Mouse (Mus musculus): ENCODE measurements around the gene Cxadr. TPM values are rescaled to one million over a fixed set of nuclear protein-coding genes. Genes with fewer than 3 reads are reported as not detected.
A peak's percentile ranks its signal among the peaks of the same experiment; 100 is the strongest.

Gene Cxadr
- 112 and 118 TPM in 2 replicates for polyA plus RNA-seq (2016; fragmentation: Nextera tagmentation; extraction: Ambion mirVana)

GRCm38 (mm10) chr16:78301183-78301830 is at the start of gene Cxadr:
TSS of gene Cxadr (plus strand) at chr16:78301489.
- peak; percentile 96 for ATAC-seq (ENCODE audit: low FRiP score)
- H3K9ac ChIP-seq, result peak within 1 kb of the TSS; percentile 89
- peak within 1 kb of the TSS; percentile 69 for H3K4me2 ChIP-seq (replicated peaks)
- peaks cover 26% of the 10 kb centered on the region for H3K4me1 ChIP-seq
- under 1% methylated on average over 34 of the region's 34 CpGs for WGBS
- H3K27ac ChIP-seq, result peak within 1 kb of the TSS; percentile 94
- no peaks in the 10 kb centered on the region; the same call in 1 of the 2 replicates for H3K27me3 ChIP-seq
- no peaks in the 10 kb centered on the region; the same call in 1 of the 2 replicates for H3K9me3 ChIP-seq (replicated peaks)
- H3K4me3 ChIP-seq, result peak within 1 kb of the TSS; percentile 87
- peaks cover 3% of the 10 kb centered on the region; the same call in 1 of the 2 replicates for H3K36me3 ChIP-seq

DNA sequence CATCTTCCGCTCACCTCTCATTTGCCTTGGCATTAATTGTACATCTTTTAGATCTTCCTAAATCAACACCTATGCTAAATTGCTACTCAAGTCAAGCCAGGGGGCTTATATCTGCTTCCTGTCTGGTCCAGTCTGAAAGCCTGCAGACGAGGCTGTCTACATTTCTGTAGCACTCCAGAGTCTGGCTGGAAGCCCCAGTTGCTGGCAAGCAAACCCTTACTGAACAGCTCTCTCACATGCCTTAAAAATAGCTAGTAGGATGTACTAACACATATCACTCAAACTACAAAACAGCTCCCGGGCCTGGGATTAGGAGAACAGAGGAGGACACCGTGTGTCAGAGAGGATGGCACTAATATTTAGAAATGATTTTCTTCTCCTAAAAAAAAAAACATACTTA is 42.3 kb upstream of the Cxadr start:
- no peaks in the 10 kb centered on the region for H3K27me3 ChIP-seq
- no peak overlapping the region for H3K4me3 ChIP-seq
- no peak overlapping the region for H3K4me2 ChIP-seq (replicated peaks)
- no peaks in the 10 kb centered on the region for H3K4me1 ChIP-seq
- no peaks in the 10 kb centered on the region for H3K36me3 ChIP-seq
- no peaks in the 10 kb centered on the region for H3K9me3 ChIP-seq (replicated peaks)
- 82% methylated on average over 4 of the region's 4 CpGs for WGBS
- no peak overlapping the region for H3K9ac ChIP-seq
- ATAC-seq (ENCODE audit: low FRiP score), result no peak
- H3K27ac ChIP-seq, result no peak overlapping the region

DNA sequence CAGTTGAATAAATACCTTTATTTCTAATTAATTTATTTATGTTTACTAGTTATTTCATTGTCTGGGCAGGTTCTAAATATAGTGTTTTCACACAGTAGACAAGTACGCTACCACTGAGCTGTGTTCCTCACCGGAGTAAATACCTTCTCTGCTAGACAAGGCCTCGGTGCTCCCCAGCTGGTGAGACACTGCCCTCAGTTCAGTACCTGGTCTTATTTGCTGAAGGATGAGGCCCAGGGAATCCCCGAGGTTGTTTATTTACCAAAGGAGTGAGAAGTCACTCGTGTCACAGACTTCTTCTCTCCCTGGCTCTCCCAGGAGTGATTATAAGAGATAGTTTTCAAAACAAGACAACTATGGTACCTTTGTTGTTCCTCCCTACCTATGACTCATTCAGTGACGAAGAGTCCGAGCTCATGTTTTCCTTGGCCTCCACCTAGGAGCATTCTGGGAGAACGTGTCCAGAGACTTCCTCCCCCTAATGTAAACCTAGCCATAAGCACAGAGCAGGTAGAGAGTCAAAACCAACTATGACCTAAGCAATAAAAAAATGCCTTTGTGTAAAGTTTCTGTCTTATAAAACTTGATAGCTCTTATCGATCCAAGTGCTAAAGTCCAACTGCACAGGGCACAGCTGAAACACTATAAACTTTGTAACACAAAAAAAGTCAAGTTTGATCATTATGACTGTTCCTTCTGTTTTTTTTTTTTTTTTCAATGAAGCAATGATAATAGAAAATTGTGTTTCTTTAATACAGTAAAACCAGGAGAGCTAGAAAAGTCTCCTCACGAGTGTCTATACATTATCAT is 41.0 kb upstream of the Cxadr start:
- H3K36me3 ChIP-seq, result no peaks in the 10 kb centered on the region
- no peaks in the 10 kb centered on the region for H3K27me3 ChIP-seq
- no peak for ATAC-seq (ENCODE audit: low FRiP score)
- H3K9ac ChIP-seq, result no peak overlapping the region
- no peak overlapping the region for H3K27ac ChIP-seq
- no peak overlapping the region for H3K4me2 ChIP-seq (replicated peaks)
- 76% methylated on average over 10 of the region's 10 CpGs for WGBS
- no peak overlapping the region for H3K4me3 ChIP-seq
- peaks cover 8% of the 10 kb centered on the region for H3K4me1 ChIP-seq
- no peaks in the 10 kb centered on the region for H3K9me3 ChIP-seq (replicated peaks)

- no peak overlapping the region for H3K27ac ChIP-seq
- no peaks in the 10 kb centered on the region for H3K27me3 ChIP-seq
- no peak overlapping the region for H3K4me3 ChIP-seq
- H3K9me3 ChIP-seq (replicated peaks), result no peaks in the 10 kb centered on the region
- ATAC-seq (ENCODE audit: low FRiP score), result no peak
- H3K4me2 ChIP-seq (replicated peaks), result no peak overlapping the region
- H3K36me3 ChIP-seq, result no peaks in the 10 kb centered on the region
- 68% methylated on average over 3 of the region's 3 CpGs for WGBS
- no peak overlapping the region for H3K9ac ChIP-seq
- peaks cover 13% of the 10 kb centered on the region for H3K4me1 ChIP-seq
These were observed 39.8 kb upstream of the Cxadr start for GRCm38 (mm10) chr16:78261520-78261919.

- ATAC-seq (ENCODE audit: low FRiP score), result peak; percentile 48; the same call in 1 of the 2 replicates
These were observed 36.7 kb upstream of the Cxadr start for GRCm38 (mm10) chr16:78264442-78265150.

DNA sequence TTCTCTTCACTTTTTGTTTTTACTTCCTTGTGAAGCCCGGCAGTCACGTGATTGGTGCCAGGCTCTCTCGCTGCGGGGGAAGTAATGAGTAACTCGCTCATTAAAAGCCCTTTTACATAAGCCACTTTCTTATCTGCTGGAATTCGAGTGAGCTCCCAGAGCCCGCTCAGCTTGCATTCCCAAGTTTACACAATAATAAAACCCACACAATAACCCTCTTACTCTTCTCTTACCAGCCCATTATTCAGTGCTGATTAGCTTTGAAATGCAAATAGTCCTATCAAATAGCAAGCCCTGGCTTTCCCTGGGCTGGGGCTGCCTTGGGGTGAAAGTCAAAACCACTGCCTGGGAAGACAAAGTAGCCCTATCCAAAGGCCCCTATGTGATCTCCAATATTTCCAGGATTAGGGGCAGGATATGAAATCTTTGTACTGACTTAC is 36.1 kb upstream of the Cxadr start:
- 0% methylated on average over 7 of the region's 7 CpGs for WGBS
- Histone ChIP-seq H3K4me1 (peaks cover 13% of the 10 kb centered on the region), H3K9me3 (replicated peaks) (no peaks in the 10 kb centered on the region), H3K4me3 (peak overlapping the region; percentile 38), H3K27ac (peak overlapping the region; percentile 57), H3K4me2 (replicated peaks) (peak overlapping the region; percentile 62), H3K27me3 (no peaks in the 10 kb centered on the region), H3K36me3 (no peaks in the 10 kb centered on the region), H3K9ac (no peak overlapping the region)
- ATAC-seq (ENCODE audit: low FRiP score), result peak; percentile 69

More at GRCm38 (mm10) chr16:78264442-78265150, 36.7 kb upstream of the Cxadr start:
- H3K27me3 ChIP-seq, result no peaks in the 10 kb centered on the region
- peaks cover 13% of the 10 kb centered on the region for H3K4me1 ChIP-seq
- H3K4me3 ChIP-seq, result peak overlapping the region; percentile 38
- H3K4me2 ChIP-seq (replicated peaks), result peak overlapping the region; percentile 62
- H3K9ac ChIP-seq, result peak overlapping the region; percentile 38; the same call in 1 of the 2 replicates
- WGBS, result 13% methylated on average over 16 of the region's 16 CpGs
- H3K27ac ChIP-seq, result peak overlapping the region; percentile 57
- H3K9me3 ChIP-seq (replicated peaks), result no peaks in the 10 kb centered on the region
- H3K36me3 ChIP-seq, result no peaks in the 10 kb centered on the region

DNA sequence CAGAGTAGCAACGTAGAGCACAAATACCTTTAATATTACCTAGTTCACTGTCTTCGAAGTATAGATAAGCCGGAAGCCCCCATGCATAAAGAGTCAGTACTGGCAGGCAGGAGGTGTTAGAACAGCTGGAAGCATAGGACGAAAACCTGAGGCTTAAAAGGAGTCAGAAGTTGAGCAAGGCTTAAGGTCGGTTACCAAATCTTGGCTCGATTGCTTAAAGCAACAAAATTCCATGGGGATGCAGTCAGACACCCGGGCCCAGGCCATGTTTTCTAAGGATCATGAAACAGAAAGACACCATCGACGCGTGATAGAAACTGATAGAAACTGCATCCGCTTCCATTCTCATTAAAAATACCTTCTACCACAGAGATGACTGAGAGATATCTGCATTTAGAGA is 35.5 kb upstream of the Cxadr start:
- ATAC-seq (ENCODE audit: low FRiP score), result no peak
- Histone ChIP-seq H3K27ac (no peak overlapping the region), H3K4me2 (replicated peaks) (no peak overlapping the region), H3K36me3 (no peaks in the 10 kb centered on the region), H3K9me3 (replicated peaks) (no peaks in the 10 kb centered on the region), H3K9ac (no peak overlapping the region), H3K4me3 (no peak overlapping the region), H3K4me1 (peaks cover 13% of the 10 kb centered on the region), H3K27me3 (no peaks in the 10 kb centered on the region)
- 40% methylated on average over 11 of the region's 11 CpGs for WGBS

DNA sequence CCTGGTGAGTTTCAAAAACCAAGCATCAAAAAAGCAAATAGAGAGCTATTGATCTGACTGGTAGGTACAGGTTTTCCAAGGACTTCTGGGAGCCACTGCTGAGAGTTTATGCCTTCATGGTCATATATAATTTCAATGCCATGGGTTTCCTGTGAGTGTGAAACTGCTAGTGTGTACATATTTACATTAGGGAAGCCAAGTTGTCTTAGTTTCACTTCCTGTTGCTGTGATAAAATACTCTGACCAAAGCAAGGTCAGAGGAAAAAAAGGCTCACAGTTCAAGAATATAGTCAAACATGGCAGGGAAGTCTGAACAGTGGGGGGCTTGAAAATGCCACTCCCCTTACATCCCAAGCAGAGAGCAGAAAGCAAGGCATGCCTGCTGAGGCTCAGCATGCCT is 33.8 kb upstream of the Cxadr start:
- Histone ChIP-seq H3K4me2 (replicated peaks) (no peak overlapping the region), H3K4me3 (no peak overlapping the region), H3K27me3 (no peaks in the 10 kb centered on the region), H3K27ac (no peak overlapping the region), H3K36me3 (no peaks in the 10 kb centered on the region), H3K9ac (no peak overlapping the region), H3K9me3 (replicated peaks) (no peaks in the 10 kb centered on the region), H3K4me1 (peaks cover 13% of the 10 kb centered on the region)
- no peak for ATAC-seq (ENCODE audit: low FRiP score)

DNA sequence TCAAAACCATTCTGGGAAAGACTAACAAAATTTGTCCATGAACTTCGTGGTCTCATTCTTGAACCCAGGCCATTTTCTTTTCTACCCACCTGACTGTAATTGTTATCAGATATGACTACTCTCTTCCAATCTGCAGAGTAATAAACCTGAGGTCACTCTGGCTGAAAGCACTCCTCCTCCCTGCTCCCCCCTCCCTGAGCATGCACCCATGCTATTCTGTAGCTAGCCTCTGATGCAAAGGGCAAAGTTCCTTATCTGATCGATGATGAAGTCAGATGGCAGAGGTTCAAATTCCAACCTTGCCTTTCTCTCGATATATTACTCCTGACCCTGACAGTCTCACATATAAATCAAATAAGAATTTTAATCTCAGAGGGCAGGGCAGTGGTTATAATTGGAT is 33.1 kb upstream of the Cxadr start:
- no peak overlapping the region for H3K9ac ChIP-seq
- no peak overlapping the region for H3K4me3 ChIP-seq
- H3K4me2 ChIP-seq (replicated peaks), result no peak overlapping the region
- peaks cover 13% of the 10 kb centered on the region for H3K4me1 ChIP-seq
- H3K27me3 ChIP-seq, result no peaks in the 10 kb centered on the region
- no peaks in the 10 kb centered on the region for H3K9me3 ChIP-seq (replicated peaks)
- H3K36me3 ChIP-seq, result no peaks in the 10 kb centered on the region
- H3K27ac ChIP-seq, result no peak overlapping the region
- no peak for ATAC-seq (ENCODE audit: low FRiP score)
- 89% methylated on average over 3 of the region's 3 CpGs for WGBS

DNA sequence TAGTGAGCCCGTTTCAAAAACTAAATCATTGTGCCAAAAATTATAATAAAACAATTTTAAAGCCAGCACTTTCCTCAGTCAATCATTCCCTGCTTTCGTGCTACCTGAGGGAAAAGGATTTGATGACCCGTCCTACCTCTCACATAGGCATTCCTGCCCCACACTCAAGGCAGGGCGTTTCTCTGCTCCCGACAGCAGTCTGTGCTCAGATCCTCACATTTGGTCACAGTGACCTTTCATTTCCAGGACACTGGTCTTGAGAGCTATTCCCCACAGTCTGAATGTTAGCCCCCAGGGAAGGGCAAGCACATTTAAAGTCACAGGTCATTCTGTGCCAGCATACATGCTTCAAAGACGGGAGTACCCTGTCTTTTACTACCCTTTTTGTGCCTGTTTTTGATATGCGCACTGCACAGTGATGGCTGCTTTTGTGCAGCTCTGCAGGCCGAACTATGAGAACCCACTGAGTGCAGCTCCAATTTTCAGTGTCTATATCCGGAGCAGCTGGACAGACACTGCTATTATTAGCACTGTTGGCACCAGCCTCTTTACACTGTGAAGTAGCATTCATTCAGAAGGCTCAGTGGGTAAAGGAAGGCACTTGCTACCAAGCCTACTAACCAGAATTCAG is 26.3 kb upstream of the Cxadr start:
- no peak overlapping the region for H3K9ac ChIP-seq
- no peaks in the 10 kb centered on the region for H3K27me3 ChIP-seq
- no peak overlapping the region for H3K4me3 ChIP-seq
- no peak for ATAC-seq (ENCODE audit: low FRiP score)
- no peak overlapping the region for H3K27ac ChIP-seq
- no peak overlapping the region for H3K4me2 ChIP-seq (replicated peaks)
- no peaks in the 10 kb centered on the region for H3K9me3 ChIP-seq (replicated peaks)
- no peaks in the 10 kb centered on the region for H3K4me1 ChIP-seq
- H3K36me3 ChIP-seq, result no peaks in the 10 kb centered on the region
- 78% methylated on average over 9 of the region's 9 CpGs for WGBS

DNA sequence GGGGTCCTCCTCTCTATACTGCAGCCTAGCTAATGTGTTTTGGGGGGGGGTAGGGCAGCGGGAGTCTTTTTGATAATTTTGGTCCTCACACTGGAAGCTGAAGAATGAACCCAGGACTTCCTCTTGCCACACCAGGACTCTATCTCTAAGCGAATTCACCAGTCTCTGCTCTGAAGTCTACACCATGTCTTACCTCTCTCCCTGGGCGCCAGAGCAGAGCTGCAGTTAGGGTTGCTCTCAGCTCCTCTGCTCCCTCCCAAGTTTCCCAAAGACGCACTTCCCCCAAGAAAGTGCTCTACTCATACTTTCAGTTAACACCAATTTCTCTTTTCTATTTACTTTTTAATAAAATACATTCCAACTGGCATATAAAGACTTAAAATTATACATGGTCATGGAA is 23.7 kb upstream of the Cxadr start:
- WGBS, result 52% methylated on average over 4 of the region's 4 CpGs
- H3K27me3 ChIP-seq, result no peaks in the 10 kb centered on the region

More for the DNA sequence above, 23.7 kb upstream of the Cxadr start:
- H3K36me3 ChIP-seq, result no peaks in the 10 kb centered on the region
- no peaks in the 10 kb centered on the region for H3K9me3 ChIP-seq (replicated peaks)
- H3K9ac ChIP-seq, result no peak overlapping the region
- H3K4me3 ChIP-seq, result no peak overlapping the region
- no peaks in the 10 kb centered on the region for H3K4me1 ChIP-seq
- no peak overlapping the region for H3K4me2 ChIP-seq (replicated peaks)
- ATAC-seq (ENCODE audit: low FRiP score), result no peak
- H3K27ac ChIP-seq, result no peak overlapping the region

All from hindbrain, embryonic 12.5 days (tissue).